Mouse (Mus musculus) left cerebral cortex, postnatal 10 days (tissue): Measurements from ENCODE around the gene Olfr1223. TPM values are rescaled to one million over a fixed set of nuclear protein-coding genes. Genes with fewer than 3 reads are reported as not detected.
"Not testable (repeated sequence)": the region's sequence is repeated elsewhere in the genome, so short reads cannot be mapped to it uniquely, and the experiment has no call there.

Experiments used
- DNase-seq, 2 experiments: peaks; one replicate each; pipeline ENCODE4 v3.0.0; 2021 to 2022; ENCODE audit warnings: low spot score in 2 of 2, mixed read lengths in 1 of 2; ENCODE audit errors: extremely low spot score in 1 of 2
- intact Hi-C: fragments of 180-260 bp; cut with DNase I; formaldehyde crosslinking; loops from one replicate; pipeline ENCODE4 v1.15.1; 2025
- total RNA-seq, 2 experiments: library from RNA; stranded (reverse); gene quantifications; 2 replicates each; pipeline ENCODE4 v1.2.3; 2021

The Olfr1223 gene
- not detected for total RNA-seq

DNA sequence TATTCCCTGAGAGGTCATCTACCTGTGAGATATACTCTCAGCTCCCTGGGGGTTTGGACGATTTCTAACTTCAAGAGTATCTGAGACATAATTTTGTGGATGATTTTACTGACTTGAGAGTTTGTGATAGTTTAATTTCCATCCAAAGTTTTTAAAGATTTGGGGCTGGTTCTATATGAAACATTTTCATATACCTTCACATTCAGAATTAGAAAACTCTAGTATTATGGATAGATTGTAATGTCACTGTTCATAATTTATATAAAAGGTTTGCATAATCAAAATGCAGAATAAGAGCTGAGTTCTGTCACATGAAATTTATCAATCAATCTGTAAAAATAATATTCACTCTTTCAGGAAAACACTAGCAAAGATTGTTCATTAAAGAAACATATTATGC lies at the start of gene Olfr1223:
Olfr1223 (minus strand) TSS at position 101 of the 400 bp plus-strand sequence.
- intact Hi-C loops = no loop called here
- DNase-seq = no peak

DNA sequence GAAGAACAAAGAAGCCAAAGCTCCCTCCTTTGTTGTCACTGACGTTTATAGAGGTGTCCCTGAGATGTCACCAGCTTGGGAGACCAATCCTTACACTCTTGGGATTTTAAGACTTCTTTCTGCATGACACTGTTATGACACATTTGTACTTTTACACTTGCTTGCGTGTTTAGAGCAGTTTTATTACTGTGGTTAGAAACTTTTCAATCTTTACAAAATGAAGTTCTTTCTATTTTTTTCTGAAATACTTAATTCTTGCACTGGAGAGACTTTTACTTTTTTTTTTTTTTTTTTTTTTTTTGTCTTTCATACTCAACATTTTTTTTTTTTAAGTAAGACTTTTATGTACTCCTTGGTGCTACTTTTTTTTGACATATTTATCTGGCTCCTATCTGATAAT lies 48.6 kb upstream of the Olfr1223 start, which contains the start of gene Olfr1226:
Olfr1226 (minus strand) TSS at position 101 of the 400 bp plus-strand sequence.
- no peak for DNase-seq
- intact Hi-C loops = no loop called here

DNA sequence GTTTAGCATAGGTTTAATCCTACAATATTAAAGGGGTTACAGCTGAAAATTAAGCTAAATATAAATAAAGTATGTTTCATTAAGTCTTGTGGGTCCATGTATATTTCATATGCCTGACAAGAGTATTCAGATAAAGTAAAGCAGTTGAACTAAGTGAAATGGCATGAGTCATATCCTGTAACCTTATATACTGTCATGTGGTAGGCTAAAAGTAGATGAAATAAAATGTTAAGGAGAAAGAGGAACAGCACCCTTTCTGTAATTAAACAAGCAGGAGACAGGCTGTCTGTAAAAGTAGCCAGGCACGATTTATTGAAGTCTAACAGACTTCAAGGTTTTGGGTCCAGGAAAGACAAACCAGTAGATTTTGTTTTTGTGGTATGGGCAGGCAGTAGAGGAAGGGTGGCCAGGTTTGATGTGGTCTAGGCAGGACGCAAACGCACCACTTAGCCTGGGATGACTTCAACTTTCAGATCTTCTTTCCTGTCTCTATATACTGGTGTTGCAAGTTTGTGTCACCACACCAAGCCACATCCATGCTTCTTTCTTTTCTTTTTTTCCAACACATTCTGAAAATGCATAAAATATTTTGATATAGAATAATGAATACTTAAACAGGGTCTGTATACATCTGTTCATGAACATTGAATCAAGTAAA lies 45.1 kb upstream of the Olfr1223 start:
- intact Hi-C loops = no loop called here
- no peak for DNase-seq

GRCm38 (mm10) chr2:89174569-89174968 lies 23.2 kb upstream of the Olfr1223 start, which contains the start of gene Olfr1225:
Gene Olfr1225 (minus strand): TSS chr2:89174669.
- DNase-seq = no peak
- intact Hi-C loops = no loop called here

DNA sequence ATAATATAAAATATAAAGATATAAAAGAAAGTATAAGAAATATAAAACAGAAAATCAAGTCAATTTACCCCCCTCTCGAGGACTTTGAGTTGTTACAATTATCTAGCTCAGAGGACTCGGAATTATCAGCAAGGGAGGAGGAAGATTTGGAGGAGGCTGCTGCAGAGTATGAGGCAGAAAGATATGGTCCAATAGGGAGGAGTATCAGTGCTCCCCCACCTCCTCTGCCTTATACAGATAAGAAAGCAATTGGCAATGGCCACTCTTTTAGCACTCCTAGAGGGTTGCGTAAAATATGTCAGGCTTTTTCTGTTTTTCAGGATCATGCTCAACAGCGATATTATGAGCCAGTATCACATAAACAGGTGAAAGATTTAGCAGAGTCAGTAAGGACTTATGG lies 13.4 kb upstream of the Olfr1223 start:
- intact Hi-C loops = not testable (repeated sequence)

GRCm38 (mm10) chr2:89163991-89164390 lies 12.6 kb upstream of the Olfr1223 start, which contains the start of gene Olfr1224-ps1:
Gene Olfr1224-ps1 (minus strand): TSS chr2:89164091.
- DNase-seq, intact Hi-C loops: not testable (repeated sequence)

More for the DNA sequence above, 13.4 kb upstream of the Olfr1223 start:
- DNase-seq = not testable (repeated sequence)

GRCm38 (mm10) chr2:89132954-89133353 lies 18.4 kb downstream of the Olfr1223 start, which contains the start of gene Olfr1222:
Gene Olfr1222 (minus strand): TSS chr2:89133054.
- intact Hi-C loops = no loop called here
- DNase-seq = no peak

GRCm38 (mm10) chr2:89117183-89117582 lies 34.2 kb downstream of the Olfr1223 start, which contains the start of gene Olfr1221:
Gene Olfr1221 (minus strand): TSS chr2:89117283.
- no peak for DNase-seq
- intact Hi-C loops = no loop called here

DNA sequence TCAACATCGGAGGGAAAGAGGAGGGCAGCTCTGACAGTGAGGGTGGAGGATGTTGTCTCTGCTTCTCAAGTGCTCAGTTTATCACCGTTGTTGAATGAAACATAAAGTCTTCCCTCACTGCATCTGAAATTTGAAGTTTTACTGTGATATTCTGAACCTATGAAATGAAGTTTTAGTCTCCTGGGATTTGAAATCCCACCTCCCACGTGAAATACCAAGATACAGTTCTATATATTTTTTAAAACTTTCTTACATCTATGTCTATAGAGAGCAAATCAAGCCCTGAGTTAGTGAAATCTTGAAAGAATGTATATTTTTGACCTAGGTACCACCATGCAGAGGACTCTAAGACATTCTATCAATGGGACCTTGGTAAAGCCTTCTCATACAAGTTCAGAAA lies 44.6 kb downstream of the Olfr1223 start, which contains the start of gene Olfr1220:
Olfr1220 (minus strand) TSS at position 101 of the 400 bp plus-strand sequence.
- no peak for DNase-seq
- intact Hi-C loops = no loop called here

GRCm38 (mm10) chr2:89105651-89106050 lies 45.7 kb downstream of the Olfr1223 start:
- intact Hi-C loops = no loop called here
- DNase-seq = no peak

GRCm38 (mm10) chr2:89093848-89094247 lies 57.5 kb downstream of the Olfr1223 start:
- no peak for DNase-seq
- intact Hi-C loops = no loop called here

Other genes with a start within 250 kb of the Olfr1223 start
- not detected for gene Olfr1208, start 249.2 kb downstream of the Olfr1223 start, total RNA-seq
- not detected for gene Olfr1209, start 236.4 kb downstream of the Olfr1223 start, total RNA-seq
- not detected for gene Olfr1211, start 213.4 kb downstream of the Olfr1223 start, total RNA-seq
- not detected for gene Olfr1212, start 197.6 kb downstream of the Olfr1223 start, total RNA-seq
- not detected for gene Gm13762, start 171.3 kb downstream of the Olfr1223 start, total RNA-seq
- gene Olfr1214, start 158.9 kb downstream of the Olfr1223 start, total RNA-seq = not detected
- gene Olfr1215, start 144.6 kb downstream of the Olfr1223 start, total RNA-seq = not detected
- gene Olfr1216, start 133.2 kb downstream of the Olfr1223 start, total RNA-seq = not detected
- not detected for gene Olfr1217, start 119.5 kb downstream of the Olfr1223 start, total RNA-seq
- gene Olfr1218, start 90.4 kb downstream of the Olfr1223 start, total RNA-seq = not detected
- not detected for gene Olfr1219, start 68.0 kb downstream of the Olfr1223 start, total RNA-seq
- not detected for gene Olfr1220, start 44.7 kb downstream of the Olfr1223 start, total RNA-seq
- not detected for gene Olfr1221, start 34.3 kb downstream of the Olfr1223 start, total RNA-seq
- gene Olfr1222, start 18.5 kb downstream of the Olfr1223 start, total RNA-seq = not detected
- not detected for gene Olfr1224-ps1, start 12.5 kb upstream of the Olfr1223 start, total RNA-seq
- gene Olfr1225, start 23.1 kb upstream of the Olfr1223 start, total RNA-seq = not detected
- gene Olfr1226, start 48.5 kb upstream of the Olfr1223 start, total RNA-seq = not detected
- gene Olfr1228, start 102.5 kb upstream of the Olfr1223 start, total RNA-seq = not detected
- not detected for gene Olfr1229, start 136.5 kb upstream of the Olfr1223 start, total RNA-seq
- gene Olfr1230, start 145.7 kb upstream of the Olfr1223 start, total RNA-seq = not detected
- not detected for gene Olfr1231, start 155.5 kb upstream of the Olfr1223 start, total RNA-seq
- gene Olfr1232, start 178.1 kb upstream of the Olfr1223 start, total RNA-seq = not detected
- gene Olfr1233, start 190.8 kb upstream of the Olfr1223 start, total RNA-seq = not detected
- not detected for gene Olfr1234, start 213.3 kb upstream of the Olfr1223 start, total RNA-seq